Mouse (Mus musculus) limb, embryonic 14.5 days (tissue): Measurements from ENCODE around the gene Col18a1. TPM values are rescaled to one million over a fixed set of nuclear protein-coding genes. Genes with fewer than 3 reads are reported as not detected.

ENCODE experiments used
- ATAC-seq: fragments of 200-750 bp; cut with Nextera tagmentation; 2 replicates; pipeline ENCODE4 v1.8.0; 2017; ENCODE audit warnings: low read depth, moderate number of reproducible peaks, moderate TSS enrichment; ENCODE audit not compliant: low FRiP score
- DNase-seq: peaks from one replicate; pipeline ENCODE4 v3.0.0-alpha.2; 2015; ENCODE audit warnings: low spot score
- H3K27ac ChIP-seq: fragments of 300-500 bp; sonication (generic); replicated peaks from 2 replicates; pipeline ENCODE4 v1.5.1; 2014; ENCODE audit warnings: low read depth, mild to moderate bottlenecking, low read length, moderate library complexity, mixed read lengths
- H3K27me3 ChIP-seq: fragments of 300-500 bp; sonication (generic); 2 replicates; pipeline ENCODE4 v1.6.1; 2014; ENCODE audit warnings: low read length, mixed read lengths; ENCODE audit not compliant: control insufficient read depth, insufficient read depth
- H3K36me3 ChIP-seq: fragments of 300-500 bp; sonication (generic); 2 replicates; pipeline ENCODE4 v1.6.1; 2014; ENCODE audit warnings: mild to moderate bottlenecking, low read length, moderate library complexity, mixed read lengths; ENCODE audit not compliant: control insufficient read depth, insufficient read depth
- H3K4me1 ChIP-seq: fragments of 300-500 bp; sonication (generic); 2 replicates; pipeline ENCODE4 v1.6.1; 2014; ENCODE audit warnings: antibody characterized with exemption, low read length, mixed read lengths; ENCODE audit not compliant: control insufficient read depth, insufficient read depth
- H3K4me2 ChIP-seq: fragments of 300-500 bp; sonication (generic); replicated peaks from 2 replicates; pipeline ENCODE4 v1.6.1; 2014; ENCODE audit warnings: low read depth, mild to moderate bottlenecking, low read length, moderate library complexity; ENCODE audit not compliant: severe bottlenecking
- H3K4me3 ChIP-seq: fragments of 300-500 bp; sonication (generic); replicated peaks from 2 replicates; pipeline ENCODE4 v1.5.1; 2014; ENCODE audit warnings: low read length
- H3K9ac ChIP-seq: fragments of 300-500 bp; sonication (generic); 2 replicates; pipeline ENCODE4 v1.6.1; 2014; ENCODE audit warnings: mild to moderate bottlenecking, low read depth, low read length, moderate library complexity; ENCODE audit not compliant: severe bottlenecking
- H3K9me3 ChIP-seq: fragments of 300-500 bp; sonication (generic); 2 replicates; pipeline ENCODE4 v1.6.1; 2016; ENCODE audit warnings: low read length; ENCODE audit not compliant: control insufficient read depth
- POLR2A ChIP-seq: fragments of 200-500 bp; IDR thresholded peaks from 2 replicates; pipeline ENCODE4 v1.8.0; 2012; ENCODE audit warnings: inconsistent platforms, mild to moderate bottlenecking, moderate library complexity, borderline replicate concordance; ENCODE audit not compliant: insufficient read depth, insufficient read length; ENCODE audit errors: extremely low read depth
- WGBS: fragments of 180-500 bp; shearing (Covaris S2); extraction: QIAGEN DNeasy Blood & Tissue Kit; methylation state at CpG from one replicate; pipeline ENCODE4 v1.1.7; 2014; 5-methylcytosine and 5-hydroxymethylcytosine counted together
- polyA plus RNA-seq, 2 experiments: library from polyadenylated mRNA; depleted of rRNA in 1 of 2; stranded (reverse) in 1 of 2; unstranded in 1 of 2; fragments of >200 nt; fragmentation: Nextera tagmentation in 1 of 2; extraction: Ambion mirVana in 1 of 2; gene quantifications; 2 replicates each; pipeline versions ENCODE4 v1.2.1 to v1.2.3; 2012 to 2014

The Col18a1 gene
- polyA plus RNA-seq, 2 experiments, result 66.4 to 77.8 TPM

- no peak for TF ChIP-seq POLR2A
- no peaks in the 10 kb centered on the region for H3K27me3 ChIP-seq
- DNase-seq (no peak), ATAC-seq (no peak)
- no peaks in the 10 kb centered on the region for H3K9me3 ChIP-seq
- 84% methylated on average over 11 of the region's 11 CpGs for WGBS
- no peak overlapping the region for H3K4me3 ChIP-seq
- 0 out of 2 replicates have a peak, but pooled peaks cover 3% of the 10 kb centered on the region for H3K4me1 ChIP-seq
- no peaks in the 10 kb centered on the region for H3K36me3 ChIP-seq
- no peak overlapping the region for H3K27ac ChIP-seq
- H3K4me2 ChIP-seq, result no peak overlapping the region
- no peak overlapping the region for H3K9ac ChIP-seq
Measured at GRCm38 (mm10) chr10:77119437-77119836, 46.9 kb downstream of the Col18a1 start.

DNA sequence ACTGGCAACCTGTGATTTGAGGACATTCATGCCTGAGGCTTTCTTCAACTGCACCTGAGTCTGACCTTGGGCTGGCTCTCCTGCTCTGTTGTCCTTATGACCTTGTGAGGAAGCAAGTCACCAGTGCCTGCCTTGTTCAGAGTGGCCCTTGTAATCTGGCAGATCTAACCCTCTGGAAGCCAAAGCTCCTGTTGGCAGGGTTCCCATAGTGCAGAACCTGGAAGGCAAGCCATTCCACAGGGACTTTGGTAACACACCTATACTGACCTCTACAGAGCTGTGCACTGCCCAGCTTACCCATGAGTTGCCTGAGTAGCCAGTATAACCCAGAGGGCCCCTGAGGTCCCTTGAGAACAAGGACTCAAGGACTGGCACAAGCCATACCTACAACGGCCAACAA lies 48.0 kb downstream of the Col18a1 start:
- DNase-seq (no peak), ATAC-seq (no peak)
- Histone ChIP-seq H3K27ac (no peak overlapping the region), H3K4me2 (no peak overlapping the region), H3K9ac (no peak overlapping the region), H3K4me3 (no peak overlapping the region), H3K9me3 (no peaks in the 10 kb centered on the region), H3K27me3 (no peaks in the 10 kb centered on the region), H3K4me1 (peaks cover 14% of the 10 kb centered on the region; the same call in 1 of the 2 replicates), H3K36me3 (no peaks in the 10 kb centered on the region)
- WGBS, result 94% methylated on average over 1 of the region's 1 CpGs
- no peak for TF ChIP-seq POLR2A

- Histone ChIP-seq H3K27ac (no peak overlapping the region; the same call in 1 of the 2 replicates), H3K9ac (no peak overlapping the region), H3K4me3 (no peak overlapping the region), H3K4me2 (no peak overlapping the region), H3K27me3 (no peaks in the 10 kb centered on the region), H3K4me1 (peaks cover 16% of the 10 kb centered on the region; the same call in 1 of the 2 replicates), H3K9me3 (no peaks in the 10 kb centered on the region), H3K36me3 (no peaks in the 10 kb centered on the region)
- DNase-seq (no peak), ATAC-seq (peak; percentile 75)
- 31% methylated on average over 4 of the region's 4 CpGs for WGBS
- TF ChIP-seq POLR2A, result no peak
Measured at GRCm38 (mm10) chr10:77116537-77117455, 49.6 kb downstream of the Col18a1 start.

- Histone ChIP-seq H3K4me2 (0 out of 2 replicates have a peak overlapping the region, but pooled peaks have one; percentile 7), H3K9me3 (no peaks in the 10 kb centered on the region), H3K4me3 (no peak overlapping the region), H3K27ac (no peak overlapping the region), H3K9ac (no peak overlapping the region), H3K27me3 (no peaks in the 10 kb centered on the region), H3K36me3 (no peaks in the 10 kb centered on the region), H3K4me1 (peaks cover 18% of the 10 kb centered on the region; the same call in 1 of the 2 replicates)
- no peak for TF ChIP-seq POLR2A
- WGBS, result 48% methylated on average over 18 of the region's 19 CpGs
- DNase-seq (no peak), ATAC-seq (no peak)
Measured at GRCm38 (mm10) chr10:77113489-77114240, 52.7 kb downstream of the Col18a1 start.

- ATAC-seq (peak; percentile 17; the same call in 1 of the 2 replicates), DNase-seq (no peak)
- no peak for TF ChIP-seq POLR2A
- Histone ChIP-seq H3K4me1 (peaks cover 18% of the 10 kb centered on the region; the same call in 1 of the 2 replicates), H3K27ac (no peak overlapping the region), H3K9me3 (no peaks in the 10 kb centered on the region), H3K27me3 (no peaks in the 10 kb centered on the region), H3K4me2 (no peak overlapping the region), H3K4me3 (no peak overlapping the region), H3K9ac (no peak overlapping the region), H3K36me3 (no peaks in the 10 kb centered on the region)
- 77% methylated on average over 4 of the region's 4 CpGs for WGBS
Measured at GRCm38 (mm10) chr10:77111550-77112249, 54.6 kb downstream of the Col18a1 start.
